Mouse (Mus musculus) R1 (cell line): ENCODE data around the gene Socs3.
A peak's percentile ranks its signal among the peaks of the same experiment; 100 is the strongest.

Source experiments
- DNase-seq: peaks from one replicate; pipeline ENCODE4 v3.0.0-alpha.2; 2018; ENCODE audit warnings: low read depth, low spot score

The Socs3 gene

DNA sequence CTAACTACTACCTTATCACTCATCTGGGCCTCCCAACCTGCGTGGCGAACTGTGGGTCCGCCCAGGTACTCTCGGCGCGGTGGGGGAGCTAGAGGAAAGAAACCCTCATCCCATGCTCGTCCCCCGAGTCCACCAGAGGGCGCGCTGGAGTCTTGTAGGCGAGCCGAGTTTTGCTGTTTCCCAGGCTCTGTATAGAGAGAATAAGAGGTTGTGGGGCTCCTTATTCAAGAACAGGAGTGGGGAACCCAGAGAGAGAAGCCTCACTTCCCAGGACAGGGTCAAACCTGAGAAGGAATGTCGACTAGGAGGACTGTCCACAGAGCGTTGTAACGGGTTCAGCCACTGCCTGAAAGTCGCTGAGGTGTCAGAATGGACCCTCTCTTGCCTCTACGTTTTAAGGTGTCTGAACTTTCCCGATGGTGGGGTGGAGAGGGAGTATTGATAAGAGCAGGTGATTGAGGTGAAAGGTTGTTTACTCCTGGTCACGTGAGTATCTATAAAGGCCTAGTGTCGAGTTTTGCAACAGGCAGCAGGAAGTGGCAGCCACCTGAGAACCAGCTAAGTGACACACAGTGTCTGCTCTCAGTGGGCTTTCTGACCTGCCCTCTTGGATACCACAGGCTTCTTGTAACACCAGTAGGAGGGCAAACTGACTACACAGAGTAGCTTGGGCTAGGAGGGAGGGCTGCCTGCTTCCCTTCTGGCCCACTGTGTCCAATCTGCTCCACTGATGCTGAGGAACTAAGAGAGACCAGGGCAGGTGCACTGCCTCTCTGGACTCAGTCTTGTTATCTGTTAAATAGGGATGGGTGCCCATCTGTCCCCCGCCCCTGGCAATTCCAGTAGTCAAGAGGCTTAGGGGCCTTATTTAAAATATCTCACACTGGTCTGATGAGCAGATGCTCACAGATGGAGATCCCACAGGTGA, at the start of gene Socs3:
Socs3 (minus strand) TSS at position 103 of the 928 bp plus-strand sequence.
- DNase-seq, result peak; percentile 94

DNA sequence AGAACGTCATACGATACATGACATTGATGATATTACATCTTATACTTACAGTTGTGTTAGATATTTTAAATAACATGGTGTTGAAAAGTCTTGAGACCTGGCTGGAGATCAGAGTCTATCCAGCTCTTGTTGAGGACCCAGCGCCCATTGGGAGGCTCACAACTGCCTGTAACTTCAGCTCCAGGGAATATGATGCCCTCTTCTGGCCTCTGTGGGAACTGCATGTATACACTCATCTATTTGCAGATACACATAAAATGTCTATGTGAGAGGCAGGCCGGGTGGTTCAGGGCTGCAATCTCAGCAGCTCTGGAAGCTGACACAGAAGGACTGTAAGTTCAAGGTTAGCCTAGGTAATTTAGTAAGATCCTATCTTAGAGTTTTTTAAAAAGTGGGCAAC, 48.5 kb upstream of the Socs3 start:
- peak; percentile 84 for DNase-seq

DNA sequence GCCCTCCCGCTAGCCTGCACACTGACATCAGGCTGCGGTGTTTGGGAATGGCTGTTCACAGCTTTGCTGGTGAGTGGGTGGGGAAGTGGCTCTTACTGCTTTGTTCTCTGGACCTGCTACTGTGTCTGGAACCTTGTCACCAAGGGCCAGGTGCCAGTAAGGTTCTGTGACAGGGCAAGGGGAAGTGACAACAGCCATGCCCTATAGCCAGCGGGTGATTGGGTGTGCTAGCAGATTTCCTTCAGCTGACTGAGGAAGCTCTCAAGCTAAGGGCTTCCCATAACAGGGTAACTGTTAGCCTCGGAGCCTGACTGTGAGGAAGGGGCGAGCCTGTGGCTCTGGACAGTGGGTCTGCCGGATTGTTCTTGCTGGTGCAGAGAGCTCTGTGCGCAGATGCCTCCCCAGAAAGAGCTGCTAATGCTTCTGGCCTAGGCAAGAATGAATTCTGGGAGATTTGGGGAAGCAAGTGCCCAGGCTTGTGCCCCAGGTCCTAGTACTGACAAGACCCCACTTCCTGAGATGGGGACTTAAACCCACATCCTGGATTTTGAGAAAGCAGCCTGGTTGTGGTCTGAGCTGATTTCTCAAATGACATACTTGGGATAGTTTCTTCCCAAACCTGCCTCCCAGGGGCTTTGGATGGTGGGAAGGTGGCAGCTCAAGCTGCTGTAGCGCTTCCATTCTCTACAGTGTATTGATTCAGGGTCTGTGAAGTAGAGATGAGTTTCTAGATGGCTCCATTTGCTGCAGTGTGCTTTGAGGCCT, 45.7 kb upstream of the Socs3 start:
- no peak for DNase-seq

DNA sequence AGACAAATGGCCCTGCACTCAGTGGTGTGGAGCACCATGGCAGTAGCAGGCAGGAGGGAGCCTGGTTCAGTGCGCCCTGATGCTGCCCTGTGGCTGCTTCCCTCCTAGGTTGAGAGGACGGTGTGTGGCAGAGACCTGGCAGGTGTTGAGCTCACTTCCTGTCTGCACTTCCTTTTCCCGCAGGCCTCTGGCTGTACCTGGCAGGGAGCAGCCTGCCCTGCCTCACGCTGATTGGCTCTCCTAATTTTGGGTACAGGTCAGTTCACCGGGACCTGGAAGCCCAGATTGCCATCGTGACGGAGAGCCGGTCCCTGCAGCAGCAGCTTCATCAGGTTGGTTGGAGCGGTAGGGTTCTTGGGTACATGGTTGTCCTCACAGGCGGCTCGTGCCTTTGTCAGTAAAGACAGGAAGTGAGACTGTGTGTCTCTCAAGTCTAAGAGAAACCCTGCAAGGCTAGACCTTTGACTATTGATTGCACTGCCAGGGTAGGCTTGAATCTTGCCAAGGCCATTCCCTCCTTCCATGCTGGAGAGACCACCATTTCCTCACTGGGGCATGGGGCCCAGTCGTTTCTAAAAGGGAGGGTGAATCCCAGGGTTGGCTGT, 44.6 kb upstream of the Socs3 start:
- no peak for DNase-seq

- no peak for DNase-seq
These were observed 43.5 kb upstream of the Socs3 start for GRCm38 (mm10) chr11:118013339-118013738.

DNA sequence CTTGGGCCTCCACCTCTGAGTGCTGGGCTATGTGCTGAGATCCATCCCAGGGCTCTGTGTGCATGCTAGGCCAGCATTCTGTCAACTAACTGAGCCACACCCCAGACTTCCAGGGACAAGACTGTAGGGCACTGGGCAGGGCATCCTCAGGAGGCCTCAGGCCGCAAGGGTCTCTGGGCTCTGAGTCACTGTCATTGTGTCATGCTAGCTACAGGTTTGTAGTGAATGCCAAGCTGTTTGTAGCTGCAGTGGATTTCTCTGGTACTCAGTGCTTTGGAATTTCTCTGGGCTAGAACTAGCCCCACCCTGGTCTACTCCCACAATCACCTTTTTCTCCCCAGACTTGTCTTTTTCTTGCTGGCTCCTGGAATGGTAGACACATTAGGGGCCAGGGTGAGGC, 42.7 kb upstream of the Socs3 start:
- peak; percentile 50 for DNase-seq

GRCm38 (mm10) chr11:118009865-118010571, 40.2 kb upstream of the Socs3 start:
- peak; percentile 42 for DNase-seq

GRCm38 (mm10) chr11:118008843-118009242, 39.0 kb upstream of the Socs3 start:
- no peak for DNase-seq

DNA sequence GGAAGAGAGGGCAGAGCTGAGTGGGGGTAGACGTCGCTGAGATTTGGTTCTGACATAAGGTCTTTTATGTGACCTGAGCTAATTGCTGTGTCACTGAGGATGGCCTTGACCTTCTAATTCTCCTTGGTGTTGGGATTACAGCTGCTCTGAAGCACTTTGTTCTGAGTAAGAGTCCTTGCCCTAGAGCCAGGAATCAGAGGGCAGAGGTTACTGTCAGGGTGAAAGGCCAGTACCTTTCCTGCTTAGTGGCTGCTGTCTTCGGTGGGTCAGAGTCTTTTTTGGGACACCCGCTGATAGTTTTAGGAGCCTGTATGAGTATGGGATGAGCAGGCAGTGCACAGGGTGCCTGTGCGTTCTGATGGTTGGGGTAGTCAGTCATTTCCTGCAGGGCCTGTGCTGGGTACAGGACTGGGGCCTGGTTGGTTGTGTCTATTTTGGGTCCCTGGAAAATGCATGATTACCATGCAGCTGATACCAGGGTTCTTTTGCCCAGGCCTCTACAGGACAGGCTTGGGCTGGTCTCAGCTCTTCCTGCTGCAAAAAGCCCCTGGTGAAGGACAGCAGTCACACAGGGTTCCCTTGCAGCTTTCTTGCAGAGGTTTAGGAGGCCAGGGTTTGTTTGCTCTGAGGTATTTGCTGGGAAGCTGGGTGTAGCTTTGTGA, 38.4 kb upstream of the Socs3 start:
- no peak for DNase-seq

DNA sequence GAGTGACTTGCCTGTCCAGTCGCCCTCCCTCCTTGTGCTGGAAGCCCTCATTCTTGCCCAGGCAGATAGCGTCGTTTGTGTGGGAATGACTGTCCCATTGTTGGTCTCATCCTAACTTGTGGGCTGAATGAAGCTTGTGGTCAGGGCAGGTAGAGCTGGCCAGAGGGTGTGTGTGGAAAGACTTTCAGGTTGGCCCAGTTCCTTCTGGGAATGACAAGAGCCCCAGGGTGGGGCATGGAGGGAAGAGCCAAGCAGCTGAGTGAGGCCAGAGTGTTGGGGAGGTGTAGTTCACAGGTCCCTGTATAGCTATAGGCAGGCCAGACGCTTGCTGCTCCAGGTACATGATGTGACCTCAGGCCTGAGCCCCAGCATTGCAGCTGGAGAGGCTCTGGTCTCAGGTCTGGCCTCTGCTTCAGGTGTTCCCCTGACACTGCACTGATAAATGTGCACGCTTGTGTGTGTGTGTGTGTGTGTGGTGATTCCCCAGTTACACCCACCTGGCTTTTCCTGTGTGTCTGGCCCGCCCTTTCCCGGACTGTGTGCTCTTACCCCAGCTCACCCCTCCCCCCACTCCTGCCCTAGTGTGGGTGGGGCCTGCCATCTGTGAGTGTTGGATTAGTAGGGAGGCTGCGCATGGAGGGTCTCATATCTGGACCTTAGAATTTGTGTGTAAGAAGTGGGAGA, 37.8 kb upstream of the Socs3 start:
- peak; percentile 92 for DNase-seq

GRCm38 (mm10) chr11:118004217-118004616, 34.4 kb upstream of the Socs3 start:
- DNase-seq, result no peak

GRCm38 (mm10) chr11:118003718-118004117, 33.9 kb upstream of the Socs3 start:
- no peak for DNase-seq

- DNase-seq, result no peak
These were observed 33.3 kb upstream of the Socs3 start for GRCm38 (mm10) chr11:118003176-118003575.

GRCm38 (mm10) chr11:118000565-118001215, 30.8 kb upstream of the Socs3 start:
- DNase-seq, result peak; percentile 72

DNA sequence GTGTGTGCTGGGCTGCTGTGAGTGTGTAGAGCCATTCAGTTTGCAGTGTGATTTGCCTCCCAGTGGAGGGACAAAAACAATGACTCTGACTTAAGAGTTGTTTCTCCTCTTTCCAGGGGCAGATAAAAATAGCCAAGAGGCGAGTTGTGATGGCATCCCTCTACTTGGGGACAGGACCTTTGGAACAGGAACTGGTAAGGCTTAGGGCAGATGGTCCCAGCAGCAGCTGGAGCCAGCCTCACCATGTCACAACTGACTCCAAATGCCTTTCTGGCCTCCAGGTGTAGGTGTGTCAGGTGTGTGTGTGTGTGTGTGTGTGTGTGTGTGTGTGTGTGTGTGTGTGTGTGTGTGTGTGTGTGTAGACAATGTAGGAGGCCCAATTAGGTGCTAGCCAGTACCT, 30.2 kb upstream of the Socs3 start:
- DNase-seq, result no peak

- no peak for DNase-seq
These were observed 29.6 kb upstream of the Socs3 start for GRCm38 (mm10) chr11:117999260-117999934.

DNA sequence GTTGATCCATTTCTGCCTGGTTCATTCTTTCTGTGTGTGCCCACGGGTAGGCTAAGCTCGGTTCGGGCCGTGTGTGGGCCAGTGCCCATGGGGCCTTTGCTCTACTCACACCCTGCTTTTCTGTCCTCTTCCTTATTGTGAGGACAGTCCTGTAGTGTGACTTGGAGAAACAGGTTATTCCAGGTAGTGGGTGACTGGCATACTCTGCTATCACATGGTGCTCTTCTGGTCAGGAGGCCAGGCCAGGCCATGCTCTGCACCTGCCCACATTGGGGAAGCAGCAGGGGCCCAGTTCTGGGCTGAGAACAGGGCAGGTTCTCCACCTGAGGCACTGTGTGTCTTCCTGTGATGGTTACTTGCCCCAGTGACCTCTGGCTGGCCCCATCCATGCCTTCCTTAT, 28.5 kb upstream of the Socs3 start:
- no peak for DNase-seq

- no peak for DNase-seq
These were observed 27.2 kb upstream of the Socs3 start for GRCm38 (mm10) chr11:117997085-117997484.

- peak; percentile 92 for DNase-seq
These were observed 26.2 kb upstream of the Socs3 start for GRCm38 (mm10) chr11:117996066-117996465.
